Mouse (Mus musculus) hindbrain, embryonic 11.5 days (tissue): ENCODE results near the gene Rbbp5. TPM values are rescaled to one million over a fixed set of nuclear protein-coding genes. Genes with fewer than 3 reads are reported as not detected.
A peak's percentile ranks its signal among the peaks of the same experiment; 100 is the strongest.

ENCODE experiments used
- ATAC-seq: fragments of 200-750 bp; cut with Nextera tagmentation; 2 replicates; pipeline ENCODE4 v1.8.0; 2017; ENCODE audit warnings: mild to moderate bottlenecking, moderate TSS enrichment, moderate library complexity; ENCODE audit not compliant: low FRiP score
- DNase-seq: peaks from one replicate; pipeline ENCODE4 v3.0.0-alpha.2; 2015; ENCODE audit warnings: low spot score
- H3K27ac ChIP-seq: fragments of 300-500 bp; sonication (generic); 2 replicates; pipeline ENCODE4 v1.5.1; 2014; ENCODE audit warnings: mild to moderate bottlenecking, low read depth, low read length
- H3K27me3 ChIP-seq: fragments of 300-500 bp; sonication (generic); 2 replicates; pipeline ENCODE4 v1.6.1; 2014; ENCODE audit warnings: mild to moderate bottlenecking, low read length, moderate library complexity, mixed read lengths; ENCODE audit not compliant: control insufficient read depth, insufficient read depth
- H3K36me3 ChIP-seq: fragments of 300-500 bp; sonication (generic); 2 replicates; pipeline ENCODE4 v1.6.1; 2014; ENCODE audit warnings: mild to moderate bottlenecking, low read length, moderate library complexity, mixed read lengths; ENCODE audit not compliant: control insufficient read depth, insufficient read depth
- H3K4me1 ChIP-seq: fragments of 300-500 bp; sonication (generic); replicated peaks from 2 replicates; pipeline ENCODE4 v1.6.1; 2014; ENCODE audit warnings: low read length, mixed read lengths; ENCODE audit not compliant: control insufficient read depth, insufficient read depth
- H3K4me2 ChIP-seq: fragments of 300-500 bp; sonication (generic); replicated peaks from 2 replicates; pipeline ENCODE4 v1.6.1; 2014; ENCODE audit warnings: mild to moderate bottlenecking, low read depth, low read length
- H3K4me3 ChIP-seq: fragments of 300-500 bp; sonication (generic); 2 replicates; pipeline ENCODE4 v1.5.1; 2014; ENCODE audit warnings: low read depth, low read length
- H3K9ac ChIP-seq: fragments of 300-500 bp; sonication (generic); 2 replicates; pipeline ENCODE4 v1.6.1; 2014; ENCODE audit warnings: low read depth, low read length
- H3K9me3 ChIP-seq: fragments of 300-500 bp; sonication (generic); 2 replicates; pipeline ENCODE4 v1.6.1; 2016; ENCODE audit warnings: low read length; ENCODE audit not compliant: control insufficient read depth
- WGBS: fragments of 180-500 bp; shearing (Covaris S2); extraction: QIAGEN DNeasy Blood & Tissue Kit; methylation state at CpG from one replicate; pipeline ENCODE4 v1.1.7; 2014; 5-methylcytosine and 5-hydroxymethylcytosine counted together
- polyA plus RNA-seq: library from polyadenylated mRNA; unstranded; fragments of >200 nt; fragmentation: Nextera tagmentation; extraction: Ambion mirVana; gene quantifications from 2 replicates; pipeline ENCODE4 v1.2.1, GENCODE M21; 2014

Gene Rbbp5
- polyA plus RNA-seq, 1 experiment from 2014 or later: 58.5 TPM

DNA sequence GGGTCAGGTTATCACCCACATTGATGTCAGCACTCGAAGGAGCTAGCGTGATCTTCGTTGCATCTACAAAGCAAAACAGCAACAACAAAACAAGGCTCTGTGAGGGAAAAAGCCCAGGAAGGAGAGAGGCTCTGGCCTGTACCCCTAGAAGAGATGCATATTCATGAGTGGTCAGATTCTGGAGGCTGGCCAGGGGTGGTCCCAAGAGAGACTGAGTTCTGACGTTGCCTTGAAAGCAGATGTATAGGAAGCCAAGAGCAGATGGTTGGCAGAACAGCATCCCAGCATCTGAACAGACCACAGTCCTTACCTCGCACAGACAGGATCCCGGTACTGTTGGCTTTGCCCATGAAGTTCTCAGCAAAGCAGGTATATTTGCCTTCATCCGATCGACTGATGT lies 45.9 kb downstream of the Rbbp5 start:
- Histone ChIP-seq H3K9ac (no peak overlapping the region), H3K36me3 (no peaks in the 10 kb centered on the region), H3K27ac (no peak overlapping the region), H3K4me2 (no peak overlapping the region), H3K4me1 (no peaks in the 10 kb centered on the region), H3K4me3 (no peak overlapping the region), H3K27me3 (no peaks in the 10 kb centered on the region), H3K9me3 (no peaks in the 10 kb centered on the region)
- ATAC-seq (no peak), DNase-seq (no peak)
- 80% methylated on average over 8 of the region's 8 CpGs for WGBS

DNA sequence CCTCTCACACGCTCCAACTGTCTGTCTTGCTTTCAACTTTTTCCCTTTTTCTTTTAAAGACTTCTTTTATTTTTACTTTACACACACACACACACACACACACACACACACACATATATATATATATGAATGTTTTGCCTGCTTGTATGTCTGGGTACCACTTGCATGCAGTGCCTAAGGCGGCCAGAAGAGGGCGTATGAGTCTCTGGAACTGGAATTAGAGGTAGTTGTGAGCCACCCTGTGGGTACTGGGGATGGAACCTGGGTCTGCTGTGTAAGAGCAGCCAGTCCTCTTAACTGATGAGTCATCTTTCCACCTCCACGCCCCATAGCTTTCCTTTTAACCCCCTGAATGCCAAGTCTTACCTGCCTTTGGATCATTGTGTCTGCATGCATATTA lies 46.8 kb downstream of the Rbbp5 start:
- H3K27ac ChIP-seq: no peak overlapping the region
- H3K4me1 ChIP-seq: 0 out of 2 replicates have a peak, but pooled peaks cover 2% of the 10 kb centered on the region
- H3K4me2 ChIP-seq: no peak overlapping the region
- WGBS: 39% methylated on average over 4 of the region's 4 CpGs
- no peak overlapping the region for H3K9ac ChIP-seq
- no peak overlapping the region for H3K4me3 ChIP-seq
- no peaks in the 10 kb centered on the region for H3K27me3 ChIP-seq
- no peaks in the 10 kb centered on the region for H3K36me3 ChIP-seq
- H3K9me3 ChIP-seq: no peaks in the 10 kb centered on the region
- no peak for ATAC-seq
- peak; percentile 59 for DNase-seq

DNA sequence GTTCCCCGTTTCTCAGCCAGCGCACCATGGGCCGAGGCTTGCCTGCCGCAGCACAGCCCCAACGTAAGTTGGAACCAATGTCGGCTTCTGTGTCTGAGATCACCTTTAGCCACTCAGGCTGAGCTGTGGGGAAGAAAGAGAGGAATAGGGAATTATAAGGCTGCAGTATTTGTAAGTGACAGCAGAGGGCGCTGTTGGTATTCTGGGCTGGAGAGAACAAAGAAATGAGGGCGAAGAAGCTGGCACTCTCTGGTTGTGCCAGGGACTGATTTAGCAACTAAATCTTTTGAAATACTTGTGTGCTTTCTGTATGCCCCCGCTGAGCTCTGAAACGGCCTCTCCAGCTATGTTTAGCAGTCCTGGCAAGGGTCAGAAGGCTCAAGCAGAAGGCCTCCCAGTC lies 48.7 kb downstream of the Rbbp5 start:
- Histone ChIP-seq H3K4me1 (peaks cover 7% of the 10 kb centered on the region), H3K36me3 (no peaks in the 10 kb centered on the region), H3K9ac (peak overlapping the region; percentile 52; the same call in 1 of the 2 replicates), H3K9me3 (no peaks in the 10 kb centered on the region), H3K4me2 (no peak overlapping the region), H3K27me3 (no peaks in the 10 kb centered on the region), H3K4me3 (no peak overlapping the region), H3K27ac (peak overlapping the region; percentile 60)
- ATAC-seq (0 out of 2 replicates have a peak, but pooled peaks have one; percentile 15), DNase-seq (peak; percentile 90)
- WGBS: 5% methylated on average over 10 of the region's 10 CpGs

DNA sequence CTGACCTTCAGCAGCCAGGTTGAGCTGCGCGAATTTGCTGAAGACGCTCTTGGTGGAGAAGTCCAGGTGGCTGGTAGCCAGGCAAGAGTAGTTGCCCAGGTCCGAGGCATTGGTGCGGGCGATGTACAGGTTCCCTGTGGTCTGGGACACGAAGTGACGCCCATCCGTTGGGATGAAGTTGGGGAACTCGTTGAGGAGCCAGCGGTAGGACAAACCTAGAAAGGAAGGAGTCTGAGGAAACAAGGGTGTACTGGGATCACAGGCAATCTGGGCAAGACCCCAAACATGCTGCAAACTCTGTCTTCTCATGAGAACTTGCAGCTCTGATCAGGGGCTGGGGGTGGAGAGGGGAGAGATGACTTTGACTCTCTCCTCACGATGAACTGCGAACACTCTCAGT lies 50.9 kb downstream of the Rbbp5 start:
- Histone ChIP-seq H3K9me3 (no peaks in the 10 kb centered on the region), H3K27ac (no peak overlapping the region), H3K4me3 (no peak overlapping the region), H3K36me3 (no peaks in the 10 kb centered on the region), H3K4me2 (no peak overlapping the region), H3K27me3 (no peaks in the 10 kb centered on the region), H3K4me1 (peaks cover 8% of the 10 kb centered on the region), H3K9ac (no peak overlapping the region)
- 93% methylated on average over 13 of the region's 13 CpGs for WGBS
- ATAC-seq (no peak), DNase-seq (no peak)

DNA sequence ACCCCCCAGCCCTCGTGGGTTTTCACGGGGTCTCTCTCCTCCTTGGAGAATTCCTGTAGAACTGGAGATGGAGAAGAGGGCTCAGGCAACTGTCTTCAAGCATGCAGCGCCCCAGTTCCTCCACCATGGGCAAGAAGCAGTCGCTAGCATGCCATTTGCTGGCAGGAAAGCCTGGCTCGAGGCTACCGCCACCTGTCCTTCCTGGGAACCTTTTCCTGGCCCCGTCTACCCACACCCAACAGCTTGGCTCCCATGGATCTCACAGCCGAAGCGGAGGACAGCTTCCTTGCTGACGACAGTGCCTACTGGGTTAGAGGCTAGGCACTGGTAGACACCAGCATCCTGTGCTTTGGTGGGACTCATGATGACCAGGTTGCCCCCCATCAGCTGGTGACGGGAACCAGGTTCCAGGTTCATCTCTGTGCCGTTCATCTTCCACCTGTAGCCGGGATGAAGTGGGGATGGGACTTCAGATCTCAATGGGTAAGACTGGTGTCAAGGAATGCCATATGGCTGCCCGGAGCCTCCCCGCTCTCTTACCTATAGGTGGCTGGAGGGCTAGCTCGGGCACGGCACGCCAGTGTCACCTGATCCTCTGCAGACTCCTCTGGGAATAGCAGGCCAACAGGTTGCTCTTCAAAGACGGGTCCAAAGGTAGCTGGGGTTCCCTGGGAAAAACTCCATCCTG lies 51.6 kb downstream of the Rbbp5 start:
- H3K4me1 ChIP-seq: peaks cover 9% of the 10 kb centered on the region
- H3K4me2 ChIP-seq: no peak overlapping the region
- no peak overlapping the region for H3K9ac ChIP-seq
- WGBS: 87% methylated on average over 19 of the region's 19 CpGs
- ATAC-seq (no peak), DNase-seq (no peak)
- H3K4me3 ChIP-seq: no peak overlapping the region
- no peaks in the 10 kb centered on the region for H3K36me3 ChIP-seq
- no peaks in the 10 kb centered on the region for H3K9me3 ChIP-seq
- no peak overlapping the region for H3K27ac ChIP-seq
- no peaks in the 10 kb centered on the region for H3K27me3 ChIP-seq

DNA sequence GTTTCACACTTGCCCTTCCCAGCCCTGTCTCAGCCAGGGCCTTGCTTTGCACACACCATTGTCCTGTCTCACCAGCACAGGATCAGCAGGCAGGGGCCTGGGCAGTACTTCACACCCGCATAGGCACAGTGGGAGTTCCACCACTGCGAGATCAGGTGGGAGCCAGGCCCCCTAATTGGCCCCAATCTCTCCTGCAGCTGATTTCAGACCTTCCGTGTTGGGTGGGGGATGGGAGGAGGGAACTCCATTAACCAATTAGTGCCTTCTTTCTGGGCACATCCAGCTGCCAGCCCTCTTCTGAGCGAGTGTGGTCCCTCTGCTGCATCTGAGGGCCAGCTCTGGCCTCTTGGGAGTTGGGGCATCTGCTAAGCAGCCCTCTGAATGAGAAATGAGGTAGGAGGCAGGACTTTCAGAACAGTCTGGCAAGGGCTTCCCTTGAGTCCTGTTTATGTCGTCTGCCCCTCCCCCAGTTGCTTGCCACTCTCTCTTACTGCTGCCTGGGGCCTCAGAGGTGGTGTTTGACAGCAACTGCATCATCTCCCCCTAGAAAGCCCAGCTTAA lies 53.5 kb downstream of the Rbbp5 start:
- Histone ChIP-seq H3K4me2 (no peak overlapping the region), H3K4me3 (no peak overlapping the region), H3K27ac (peak overlapping the region; percentile 82), H3K36me3 (no peaks in the 10 kb centered on the region), H3K4me1 (peaks cover 9% of the 10 kb centered on the region), H3K27me3 (no peaks in the 10 kb centered on the region), H3K9me3 (no peaks in the 10 kb centered on the region), H3K9ac (no peak overlapping the region)
- DNase-seq: peak; percentile 75
- 4% methylated on average over 5 of the region's 5 CpGs for WGBS
- peak; percentile 86 for ATAC-seq

DNA sequence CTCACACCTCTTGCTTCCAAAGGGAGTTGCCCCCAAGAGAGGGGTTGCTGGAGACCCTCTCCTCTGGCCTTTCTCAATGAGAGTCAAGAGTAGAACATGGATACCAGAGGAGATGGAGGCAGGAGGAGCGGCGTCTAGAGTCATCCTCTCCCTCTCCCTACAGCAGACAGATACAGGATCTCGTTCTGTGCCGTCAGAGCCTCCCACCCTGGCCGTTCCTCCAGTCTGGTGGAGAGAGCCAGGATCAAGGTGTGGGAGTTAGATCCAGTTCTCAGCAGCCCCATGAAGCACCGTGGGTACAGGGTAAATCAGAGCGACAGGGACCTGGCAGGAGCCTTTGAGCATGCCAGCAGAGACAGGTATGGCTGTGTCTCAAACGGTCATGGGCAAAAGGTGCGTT lies 55.4 kb downstream of the Rbbp5 start:
- no peak overlapping the region for H3K9ac ChIP-seq
- no peaks in the 10 kb centered on the region for H3K9me3 ChIP-seq
- ATAC-seq: no peak
- peaks cover 9% of the 10 kb centered on the region for H3K4me1 ChIP-seq
- no peak overlapping the region for H3K4me3 ChIP-seq
- no peak overlapping the region for H3K4me2 ChIP-seq
- H3K27me3 ChIP-seq: no peaks in the 10 kb centered on the region
- 67% methylated on average over 9 of the region's 9 CpGs for WGBS
- no peak for DNase-seq
- H3K27ac ChIP-seq: peak overlapping the region; percentile 42; the same call in 1 of the 2 replicates
- no peaks in the 10 kb centered on the region for H3K36me3 ChIP-seq

DNA sequence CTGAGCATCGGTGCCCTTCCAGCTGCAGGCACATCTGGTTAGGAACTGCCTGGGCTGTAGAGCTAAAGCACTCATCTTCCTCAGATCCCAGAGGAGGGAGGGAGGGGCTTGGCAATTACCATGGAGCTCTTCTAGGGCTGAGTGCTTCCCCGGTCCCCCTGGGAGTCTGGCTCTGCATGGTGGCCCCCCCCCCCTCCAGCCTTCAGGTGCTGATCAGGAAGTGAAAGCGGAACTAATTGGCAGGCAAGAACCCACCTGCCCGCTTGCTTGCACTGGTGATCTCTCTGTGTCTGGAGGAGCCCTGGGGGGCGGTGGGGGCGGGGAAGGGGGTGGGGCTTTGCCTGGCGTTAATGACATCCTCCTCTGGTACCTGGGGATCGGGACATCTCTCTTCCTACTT lies 56.7 kb downstream of the Rbbp5 start:
- 4% methylated on average over 6 of the region's 8 CpGs for WGBS
- DNase-seq: no peak
- no peak overlapping the region for H3K4me2 ChIP-seq
- peak; percentile 23 for ATAC-seq
- H3K4me3 ChIP-seq: no peak overlapping the region
- H3K27ac ChIP-seq: no peak overlapping the region
- H3K4me1 ChIP-seq: peaks cover 7% of the 10 kb centered on the region
- H3K36me3 ChIP-seq: no peaks in the 10 kb centered on the region
- no peaks in the 10 kb centered on the region for H3K9me3 ChIP-seq
- no peak overlapping the region for H3K9ac ChIP-seq
- H3K27me3 ChIP-seq: no peaks in the 10 kb centered on the region

DNA sequence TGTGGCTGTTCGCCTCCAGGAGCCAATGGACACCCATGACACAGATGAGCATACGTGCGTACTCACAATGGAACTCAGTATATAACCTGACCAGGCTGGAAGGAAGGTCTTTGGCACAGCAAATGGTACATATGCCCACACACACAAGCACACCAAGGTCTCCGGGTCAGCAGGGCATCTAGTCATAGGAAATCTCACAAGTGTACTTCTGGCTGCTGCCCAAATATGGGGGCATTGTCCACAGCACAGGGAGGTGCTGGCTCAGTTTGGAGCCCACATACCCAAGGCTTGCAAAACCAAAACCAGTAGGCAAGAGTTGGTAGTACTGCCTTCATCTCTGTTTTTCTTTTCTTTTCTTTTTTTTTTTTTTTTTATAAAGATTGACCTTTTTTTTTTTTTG lies 58.4 kb downstream of the Rbbp5 start:
- no peak overlapping the region; the same call in 1 of the 2 replicates for H3K27ac ChIP-seq
- DNase-seq (no peak), ATAC-seq (no peak)
- H3K9ac ChIP-seq: no peak overlapping the region
- no peaks in the 10 kb centered on the region for H3K9me3 ChIP-seq
- H3K27me3 ChIP-seq: no peaks in the 10 kb centered on the region; the same call in 1 of the 2 replicates
- H3K36me3 ChIP-seq: no peaks in the 10 kb centered on the region
- H3K4me3 ChIP-seq: no peak overlapping the region
- WGBS: 89% methylated on average over 4 of the region's 4 CpGs
- peaks cover 5% of the 10 kb centered on the region for H3K4me1 ChIP-seq
- H3K4me2 ChIP-seq: no peak overlapping the region
